Mouse (Mus musculus) C3H10T1/2 (cell line): Measurements from ENCODE around the gene A430033K04Rik. TPM values are rescaled to one million over a fixed set of nuclear protein-coding genes. Genes with fewer than 3 reads are reported as not detected.

Experiments used
- polyA plus RNA-seq, 2 experiments: library from polyadenylated mRNA; unstranded; fragments of >200 nt; fragmentation: generic; extraction: Trizol; gene quantifications; one replicate each; pipeline ENCODE4 v1.2.1; 2012; ENCODE audit warnings: missing spikeins in 2 of 2

The A430033K04Rik gene
- polyA plus RNA-seq, result 1 to 10 TPM in 1 of 2 experiments, under 1 TPM in 1; 0.11 to 2.7 TPM

GRCm38 (mm10) chr5:138622645-138623477 is at the start of gene A430033K04Rik:
Gene A430033K04Rik (plus strand): TSS chr5:138622859.

GRCm38 (mm10) chr5:138619211-138620128 is 3.2 kb upstream of the A430033K04Rik start, which contains the start of gene Zfp68:
Gene Zfp68 (minus strand): TSS chr5:138619761.

Other genes starting within 250 kb of the A430033K04Rik start
- gene Zfp157, start 181.4 kb upstream of the A430033K04Rik start, polyA plus RNA-seq, result 1 to 10 TPM in 1 of 2 experiments, under 1 TPM in 1; 0.09 to 2.4 TPM
- gene 1700123K08Rik, start 58.1 kb upstream of the A430033K04Rik start, polyA plus RNA-seq, result not detected
- gene Zfp68, start 3.1 kb upstream of the A430033K04Rik start, polyA plus RNA-seq, result 1 to 10 TPM in 1 of 2 experiments, under 1 TPM in 1; 0.29 to 4.8 TPM
- 10 to 100 TPM in 1 of 2 experiments, 1 to 10 TPM in 1; 8.0 to 31.7 TPM for gene Fam20c, start 131.7 kb downstream of the A430033K04Rik start, polyA plus RNA-seq
- not detected for gene Gm5294, start 197.2 kb downstream of the A430033K04Rik start, polyA plus RNA-seq